Mouse (Mus musculus) gonadal fat pad, adult 2 months (tissue): Measurements from ENCODE around the gene Ccdc85c. TPM values are rescaled to one million over a fixed set of nuclear protein-coding genes. Genes with fewer than 3 reads are reported as not detected.

Source experiments
- DNase-seq: peaks from one replicate; pipeline ENCODE4 v3.0.0-alpha.2; 2012; ENCODE audit warnings: low read depth
- polyA plus RNA-seq: library from polyadenylated mRNA; depleted of rRNA; stranded (reverse); fragments of >200 nt; gene quantifications from 2 replicates; pipeline ENCODE4 v1.2.3, GENCODE M21; 2012; rRNA removed

Gene Ccdc85c
- polyA plus RNA-seq: 13.0 and 15.6 TPM in 2 replicates

DNA sequence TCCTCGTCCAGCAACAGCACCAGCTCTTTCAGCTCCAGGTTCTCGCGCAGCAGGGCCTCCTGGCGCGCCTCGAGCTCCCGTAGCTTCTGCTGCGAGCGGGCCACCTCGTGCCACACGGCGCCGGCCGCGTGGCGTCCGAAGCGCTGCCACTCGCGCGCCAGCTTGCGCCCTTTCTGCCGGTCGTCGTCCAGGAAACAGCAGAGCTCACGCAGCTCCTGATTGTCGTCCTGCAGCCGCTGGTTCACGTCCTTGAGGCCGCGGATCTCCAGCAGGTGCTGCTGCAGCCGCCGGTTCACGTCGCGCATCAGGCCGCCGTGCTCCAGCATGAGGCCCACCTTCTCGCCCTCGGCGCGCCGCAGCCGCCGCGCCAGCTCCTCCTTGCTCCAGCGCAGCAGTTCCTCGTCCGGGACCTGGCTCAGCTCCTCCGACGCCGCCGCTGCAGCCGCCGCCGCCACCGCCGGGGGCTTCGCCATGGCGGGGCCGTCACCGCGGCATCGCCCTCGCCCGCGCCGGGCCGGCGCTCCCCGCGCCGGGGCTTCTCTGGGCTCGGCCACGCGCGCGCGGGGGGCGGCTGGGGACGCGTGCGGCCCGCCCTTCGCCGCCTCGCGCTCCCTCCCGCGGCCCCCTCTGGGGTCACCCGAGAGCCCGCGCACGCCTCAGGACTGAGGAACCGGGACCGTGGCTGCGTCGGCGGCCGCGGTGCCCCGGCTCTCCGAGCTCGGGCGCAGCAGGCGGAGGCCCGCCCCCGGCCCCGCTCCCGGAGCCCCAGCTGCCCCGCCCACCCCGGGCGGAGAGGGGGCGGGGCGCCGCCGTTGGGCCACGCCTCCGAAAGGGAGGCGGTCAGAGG is at the start of gene Ccdc85c:
TSS of gene Ccdc85c (minus strand) at position 765 of the 847 bp plus-strand sequence.
- no peak for DNase-seq

DNA sequence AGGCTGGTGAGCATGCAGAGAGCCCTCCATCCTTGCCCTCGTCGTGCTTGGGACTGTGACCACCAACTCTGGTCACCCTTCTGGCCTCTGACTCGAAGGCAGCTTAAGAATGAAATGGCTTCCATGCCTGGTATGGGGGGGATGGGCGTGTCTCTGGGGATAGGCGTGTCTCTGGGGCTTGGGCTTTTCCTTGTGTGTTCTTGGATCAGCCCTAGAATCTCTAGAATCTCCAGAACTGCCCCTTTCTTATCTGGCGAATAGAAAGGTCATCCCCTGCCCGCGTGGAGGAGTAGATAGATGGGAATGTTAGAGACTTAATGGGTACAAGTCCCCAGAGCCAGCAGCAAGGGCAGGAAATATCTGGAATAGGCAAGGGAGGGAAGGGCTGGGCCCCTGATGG is 44.9 kb upstream of the Ccdc85c start:
- no peak for DNase-seq

DNA sequence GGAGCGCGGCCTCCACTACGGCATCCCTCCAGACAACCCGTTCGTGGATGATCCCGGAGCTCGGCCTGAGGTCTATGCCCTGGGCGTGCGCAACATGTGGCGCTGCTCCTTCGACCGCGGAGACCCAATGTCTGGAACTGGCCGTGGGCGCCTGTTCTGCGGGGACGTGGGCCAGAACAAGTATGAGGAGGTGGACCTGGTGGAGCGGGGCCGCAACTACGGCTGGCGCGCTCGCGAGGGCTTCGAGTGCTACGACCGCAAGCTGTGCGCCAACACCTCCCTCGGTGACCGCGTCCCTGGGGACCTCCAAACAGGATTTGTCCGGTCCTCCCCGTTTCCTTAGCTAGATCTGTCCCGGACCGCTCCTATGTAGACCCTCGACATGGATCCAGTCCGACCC is 43.3 kb upstream of the Ccdc85c start:
- no peak for DNase-seq

DNA sequence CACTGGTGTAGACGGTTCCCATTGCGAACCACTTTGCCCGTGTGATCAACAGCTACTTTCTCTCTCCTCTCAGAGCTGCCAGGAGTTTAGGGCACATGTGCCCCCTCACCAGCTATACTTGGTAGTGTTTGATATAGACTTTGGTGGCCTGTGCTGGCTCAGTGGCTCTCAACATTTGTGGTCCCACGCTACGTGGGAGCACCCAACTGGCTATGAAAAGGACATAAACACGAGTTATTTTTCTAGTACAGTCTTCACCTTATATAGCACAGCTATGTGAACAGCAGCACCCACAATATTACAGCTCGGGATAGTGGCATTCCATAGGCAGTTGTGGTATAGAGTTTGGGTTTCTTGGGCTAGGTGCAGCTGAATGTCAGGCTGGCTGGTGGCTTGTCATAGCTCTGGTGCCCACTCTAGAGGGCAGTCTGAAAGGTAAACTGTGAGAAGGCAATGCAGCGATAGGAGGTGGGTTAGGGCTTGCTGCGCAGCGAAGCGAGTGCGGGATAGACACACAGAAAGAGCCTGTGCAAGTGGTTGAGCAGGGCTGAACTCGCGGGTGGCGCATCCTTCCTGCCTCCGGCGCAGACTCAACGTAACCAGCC is 42.7 kb upstream of the Ccdc85c start:
- no peak for DNase-seq

DNA sequence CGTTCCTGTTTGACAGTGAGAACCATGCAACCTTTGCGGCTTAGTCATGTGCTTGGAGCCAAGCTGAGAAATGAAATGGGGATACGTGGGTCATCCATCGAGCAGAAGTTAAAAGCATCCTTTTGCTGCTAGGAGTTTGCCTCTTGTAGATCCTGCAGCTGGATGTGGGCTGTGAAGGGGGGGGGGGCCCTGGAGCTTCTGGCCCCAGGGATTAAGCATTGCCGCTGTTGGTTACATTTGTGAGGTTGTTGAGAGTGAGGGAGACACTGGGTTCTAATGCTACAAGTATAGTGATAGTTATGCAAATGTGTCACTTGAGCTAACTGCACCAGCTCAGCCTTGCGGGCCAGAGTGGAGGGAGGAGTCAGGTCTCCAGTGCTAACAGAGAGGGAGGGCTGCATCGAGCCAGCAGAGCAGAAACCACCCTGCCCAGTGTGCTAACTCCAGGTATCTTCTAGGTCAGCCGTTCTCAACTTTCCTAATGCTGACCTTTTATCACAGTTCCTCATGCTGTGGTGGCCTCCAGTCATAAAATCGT is 42.0 kb upstream of the Ccdc85c start:
- no peak for DNase-seq

DNA sequence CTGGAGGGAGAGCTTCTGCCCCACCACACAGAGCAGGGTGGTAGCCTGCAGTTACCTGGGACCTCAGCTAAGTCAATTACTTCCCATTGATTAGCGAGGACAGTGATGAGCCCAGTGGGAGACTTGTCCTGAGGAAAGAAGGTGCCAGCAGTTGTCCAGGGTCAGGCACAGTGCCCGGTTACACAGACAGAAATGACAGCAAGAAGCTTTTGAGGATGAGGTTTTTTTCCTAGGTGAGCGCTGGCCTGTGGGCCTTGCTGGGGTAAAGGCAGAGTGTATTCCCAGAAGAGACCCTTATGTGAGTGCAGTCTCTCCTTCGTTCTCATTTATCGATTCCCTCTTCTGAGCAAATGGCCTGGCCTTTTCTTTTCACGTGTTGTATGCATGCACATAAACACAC is 41.4 kb upstream of the Ccdc85c start:
- no peak for DNase-seq

DNA sequence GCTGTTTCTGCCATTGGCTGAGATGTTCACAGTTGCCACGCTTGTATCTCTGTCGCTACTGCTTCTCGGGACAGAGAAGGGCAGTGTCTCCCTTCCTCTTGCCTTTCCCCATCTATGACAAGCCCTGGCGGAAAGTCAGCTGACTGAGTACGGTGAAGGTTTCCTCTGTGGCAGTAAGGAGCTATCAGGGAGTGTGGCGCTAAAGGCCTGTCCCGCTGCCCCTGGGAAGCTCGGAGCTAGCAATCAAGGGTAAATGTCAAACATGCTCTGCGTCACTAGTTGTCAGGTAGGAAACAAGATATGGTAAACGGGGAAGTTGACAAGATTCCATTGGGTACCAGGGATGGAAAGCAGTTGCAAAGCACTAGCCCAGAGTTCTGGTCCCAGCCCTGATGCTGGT is 40.6 kb upstream of the Ccdc85c start:
- DNase-seq: no peak

DNA sequence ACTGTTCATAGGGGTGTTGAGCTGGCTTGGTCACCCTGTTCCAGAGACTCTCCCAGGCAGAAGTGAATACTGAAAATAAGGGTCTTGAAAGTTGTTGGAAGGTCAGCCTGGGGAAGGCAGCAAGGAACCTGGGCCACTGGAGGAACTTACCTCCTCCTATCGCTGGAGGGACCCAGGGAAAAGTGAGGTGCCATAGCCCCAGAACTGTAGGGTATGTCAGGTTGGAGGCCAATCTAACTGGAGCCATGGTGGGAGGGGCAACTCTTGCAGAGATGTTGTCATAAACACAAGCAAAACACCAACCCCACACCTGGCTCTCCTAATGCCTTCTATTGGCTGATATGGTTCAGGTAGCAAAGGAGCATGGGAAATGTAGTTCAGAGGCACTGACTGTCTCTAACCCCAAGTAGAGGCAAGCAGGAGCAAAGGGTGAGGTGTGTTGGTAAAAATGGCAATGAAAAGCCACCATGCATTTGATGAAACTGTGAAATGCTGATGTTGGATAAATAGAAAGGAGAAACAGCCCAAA is 38.1 kb upstream of the Ccdc85c start:
- DNase-seq: no peak

DNA sequence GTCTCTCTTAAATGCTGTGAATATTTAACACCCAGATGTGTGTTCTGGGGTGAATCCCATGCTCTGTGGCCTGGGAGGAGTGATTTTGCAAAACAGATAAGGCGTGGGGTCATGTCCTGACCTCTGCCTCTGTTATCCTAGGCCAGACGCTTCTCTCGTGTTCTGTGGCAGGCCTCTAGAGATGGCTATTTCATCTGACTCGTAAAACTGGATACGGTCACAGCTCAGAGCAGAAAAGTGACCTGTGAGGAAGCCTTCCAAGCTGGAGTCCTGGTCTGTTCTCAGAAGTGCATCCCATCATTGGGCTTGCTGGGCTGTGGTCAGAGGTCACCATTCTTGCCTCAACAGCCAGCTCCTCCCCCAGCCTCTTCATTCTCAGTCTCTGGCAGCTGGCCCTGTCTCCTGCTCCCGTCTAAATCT is 37.2 kb upstream of the Ccdc85c start:
- no peak for DNase-seq

DNA sequence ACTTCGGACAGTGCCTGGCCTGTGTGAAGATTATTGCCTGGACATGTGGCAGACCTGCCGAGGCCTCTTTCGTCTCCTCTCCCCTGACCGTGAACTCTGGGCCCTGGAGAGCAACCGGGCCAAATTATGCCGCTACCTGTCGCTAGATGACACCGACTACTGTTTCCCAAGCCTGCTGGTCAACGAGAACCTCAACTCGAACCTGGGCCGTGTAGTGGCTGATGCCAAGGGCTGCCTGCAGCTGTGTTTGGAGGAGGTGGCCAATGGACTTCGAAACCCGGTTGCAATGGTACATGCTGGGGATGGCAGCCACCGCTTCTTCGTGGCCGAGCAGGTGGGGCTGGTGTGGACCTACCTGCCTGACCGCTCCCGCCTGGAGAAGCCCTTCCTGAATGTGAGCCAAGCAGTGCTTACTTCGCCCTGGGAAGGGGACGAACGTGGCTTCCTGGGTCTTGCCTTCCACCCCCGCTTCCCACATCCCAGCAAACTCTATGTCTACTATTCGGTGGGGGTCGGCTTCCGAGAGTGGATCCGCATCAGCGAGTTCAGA is 36.6 kb upstream of the Ccdc85c start:
- DNase-seq: no peak

DNA sequence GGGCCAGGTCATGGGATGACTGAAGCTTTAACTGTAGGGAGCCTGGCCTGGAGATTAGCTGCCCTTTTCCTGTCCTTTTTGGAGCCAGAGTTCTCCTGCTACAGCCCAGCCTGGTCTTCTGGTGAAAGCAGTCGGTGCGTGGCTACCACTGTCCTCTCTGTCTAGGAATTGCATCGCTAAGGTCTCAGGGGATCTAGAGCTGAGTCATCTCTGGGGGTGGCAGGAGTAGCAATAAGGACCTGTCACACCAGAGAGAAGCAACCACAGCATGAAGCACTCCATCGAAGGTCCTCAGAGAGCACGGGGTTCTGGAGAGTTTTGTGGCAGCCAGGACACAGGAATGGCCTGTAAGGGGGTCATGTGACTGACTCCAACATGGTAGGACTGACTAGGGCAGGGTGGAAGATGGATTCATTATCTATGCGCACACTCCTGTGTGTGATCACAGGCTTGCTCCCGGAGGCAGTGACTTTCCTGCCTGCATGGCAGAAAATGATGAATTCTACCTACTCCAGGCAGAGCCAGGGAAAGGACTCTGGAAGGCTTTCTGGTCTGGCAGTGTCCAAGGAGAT is 35.3 kb upstream of the Ccdc85c start:
- DNase-seq: no peak

DNA sequence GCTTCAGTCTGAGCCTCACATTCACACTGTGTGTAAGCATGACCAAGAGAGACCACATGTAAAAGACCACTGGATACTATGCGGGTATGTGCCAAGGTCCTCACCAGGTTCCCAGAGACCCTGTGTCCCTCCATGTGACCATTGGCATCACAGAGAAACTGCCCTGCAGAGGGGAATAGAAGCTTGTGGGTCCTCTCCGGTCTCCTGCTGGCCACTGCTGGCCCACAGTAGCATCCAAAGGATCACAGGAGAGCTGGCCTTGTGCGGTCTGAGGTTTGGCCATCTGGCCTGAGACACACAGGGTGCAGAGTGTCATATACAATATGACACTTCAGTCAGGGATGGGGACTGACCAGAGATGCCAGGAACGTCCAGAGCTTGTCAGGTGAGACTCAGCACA is 34.8 kb upstream of the Ccdc85c start:
- no peak for DNase-seq

DNA sequence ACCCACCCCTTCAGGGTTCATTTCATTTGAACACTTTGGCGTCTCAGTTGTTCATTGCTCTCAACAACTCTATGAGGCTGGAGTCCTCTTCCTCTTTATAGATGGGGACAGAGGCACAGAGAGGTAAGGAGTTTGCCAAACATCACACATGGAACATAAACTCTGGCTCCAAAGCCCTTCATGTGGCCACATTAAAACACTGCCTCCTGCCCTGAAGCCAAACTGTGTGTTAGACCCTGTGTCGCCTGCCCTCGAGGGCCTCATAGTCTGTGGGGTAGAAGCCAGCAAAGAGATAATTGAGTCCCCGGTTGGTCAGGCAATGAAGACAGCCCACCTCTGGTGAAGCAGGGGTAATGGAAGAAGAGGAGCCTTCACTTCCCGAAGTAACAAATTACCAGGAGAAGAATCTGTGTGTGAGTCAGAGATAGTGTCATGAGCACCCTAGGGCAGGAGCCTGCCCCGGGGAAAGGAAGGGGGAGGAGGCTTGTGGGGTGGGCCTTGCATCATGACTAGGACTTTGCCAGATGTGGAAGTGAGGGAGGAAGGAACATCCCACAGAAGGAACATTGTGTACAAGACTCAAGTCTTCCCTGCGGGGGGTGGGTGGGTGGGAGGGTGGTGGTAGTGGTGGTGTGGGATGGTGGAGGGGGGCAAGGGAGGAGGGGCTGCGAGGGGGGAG is 34.0 kb upstream of the Ccdc85c start:
- DNase-seq: no peak

DNA sequence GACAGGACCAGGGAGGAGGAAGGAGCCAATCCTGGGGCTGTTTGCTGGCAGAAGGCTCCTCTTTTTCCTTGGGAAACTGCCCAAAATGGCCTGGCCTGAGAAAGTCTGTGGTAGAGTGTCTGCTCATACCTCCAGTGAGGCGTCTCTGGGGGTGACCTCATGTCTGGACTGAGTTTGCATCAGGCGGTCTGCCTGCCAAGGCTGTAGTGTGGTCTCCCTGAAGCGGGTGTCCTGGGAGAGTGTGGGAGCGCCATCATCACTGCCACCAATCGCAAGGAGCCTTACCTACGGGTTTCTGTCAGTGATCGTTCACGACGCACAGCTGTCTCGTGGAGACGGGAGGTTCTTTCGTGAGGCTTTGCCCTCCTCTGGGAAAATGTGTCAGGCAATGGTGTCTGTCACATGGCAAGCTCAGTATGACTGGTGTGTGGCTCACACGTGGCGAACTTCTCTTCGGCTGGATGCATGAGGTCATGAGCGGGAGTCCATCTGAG is 33.2 kb upstream of the Ccdc85c start:
- DNase-seq: no peak

DNA sequence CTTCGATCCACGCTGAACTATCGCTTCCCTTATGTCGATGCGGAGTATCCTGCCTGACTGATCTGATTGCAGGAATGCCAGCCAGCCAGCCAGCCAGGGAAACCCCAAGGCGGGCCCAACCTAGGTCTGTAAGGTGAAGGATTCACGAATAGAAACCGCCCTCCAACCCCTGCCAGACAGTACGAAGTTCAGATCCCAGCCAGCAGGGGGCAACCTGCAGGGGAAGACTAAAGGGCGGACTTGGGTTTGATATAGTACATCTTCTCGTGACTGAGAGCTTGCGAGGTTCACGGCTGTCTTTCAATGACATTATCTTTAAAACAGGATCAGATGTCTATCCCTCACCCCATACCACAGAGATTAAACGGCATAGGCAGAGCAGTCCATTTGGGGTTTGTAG is 32.3 kb upstream of the Ccdc85c start:
- DNase-seq: no peak

DNA sequence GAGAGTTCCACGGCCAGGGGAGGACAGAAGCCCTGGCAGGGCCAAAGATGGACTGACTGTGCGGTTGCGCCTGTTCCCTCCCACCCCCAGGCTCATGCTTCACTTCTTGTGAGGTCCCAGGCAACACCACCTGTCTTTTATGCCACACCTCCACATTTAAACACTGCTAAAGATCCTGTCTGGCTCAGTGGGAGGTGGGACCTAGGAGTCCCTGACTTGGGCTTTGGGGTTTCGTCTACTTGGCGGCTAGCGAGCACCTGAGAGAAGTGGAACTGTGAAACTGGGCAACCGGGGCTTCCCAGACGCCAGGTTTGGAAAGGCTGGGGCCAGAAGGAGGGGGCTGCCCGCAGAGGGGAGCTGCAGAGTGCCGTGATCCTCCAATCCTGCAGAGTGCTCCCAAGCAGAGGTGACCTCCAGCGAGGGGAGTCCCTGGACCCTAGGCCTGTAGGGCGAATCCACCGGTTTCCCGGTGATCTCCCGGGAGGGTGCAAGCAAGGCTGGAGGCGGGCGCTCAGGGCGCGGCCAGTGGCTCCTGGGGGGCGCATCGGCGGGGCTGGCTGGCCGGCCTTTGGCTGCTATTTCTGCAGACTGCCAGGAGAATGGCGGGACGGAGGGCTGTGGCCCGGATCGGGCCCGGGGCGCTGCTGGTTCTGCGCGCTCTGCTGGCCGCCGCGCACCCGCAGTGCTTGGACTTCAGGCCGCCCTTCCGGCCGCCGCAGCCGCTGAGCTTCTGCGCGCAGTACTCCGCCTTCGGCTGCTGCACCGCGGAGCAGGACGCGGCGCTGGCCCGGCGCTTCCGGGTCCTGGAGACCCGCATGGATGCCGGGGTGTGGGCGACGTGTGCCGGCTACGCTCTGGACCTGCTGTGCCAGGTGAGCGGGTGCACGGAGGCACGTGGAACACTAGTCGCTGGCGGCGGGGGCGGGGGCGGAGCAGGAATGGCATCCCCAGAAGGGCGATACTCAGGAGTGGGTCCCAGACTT is 30.9 kb upstream of the Ccdc85c start, which contains the start of gene Hhipl1:
TSS of gene Hhipl1 (plus strand) at position 459 of the 983 bp plus-strand sequence.
- DNase-seq: no peak

DNA sequence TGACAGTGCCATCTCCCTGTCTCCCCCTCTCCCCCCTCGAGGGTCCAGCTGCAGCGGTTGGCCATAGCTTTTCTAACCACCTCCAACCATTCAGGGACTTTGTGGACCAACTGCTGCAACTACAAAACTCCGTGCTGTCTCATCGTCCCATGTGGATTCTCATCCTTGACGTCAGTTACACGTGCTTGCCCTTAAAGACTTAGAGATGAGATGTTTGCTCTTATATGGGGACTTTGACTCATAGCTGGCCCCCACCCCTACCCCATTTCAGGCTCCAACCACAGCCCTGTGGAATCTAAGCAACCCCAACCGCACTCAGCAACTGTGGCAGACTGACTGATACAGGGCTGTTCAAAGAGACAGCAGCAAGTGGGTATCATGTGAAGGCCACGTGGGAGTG is 29.9 kb upstream of the Ccdc85c start:
- no peak for DNase-seq

DNA sequence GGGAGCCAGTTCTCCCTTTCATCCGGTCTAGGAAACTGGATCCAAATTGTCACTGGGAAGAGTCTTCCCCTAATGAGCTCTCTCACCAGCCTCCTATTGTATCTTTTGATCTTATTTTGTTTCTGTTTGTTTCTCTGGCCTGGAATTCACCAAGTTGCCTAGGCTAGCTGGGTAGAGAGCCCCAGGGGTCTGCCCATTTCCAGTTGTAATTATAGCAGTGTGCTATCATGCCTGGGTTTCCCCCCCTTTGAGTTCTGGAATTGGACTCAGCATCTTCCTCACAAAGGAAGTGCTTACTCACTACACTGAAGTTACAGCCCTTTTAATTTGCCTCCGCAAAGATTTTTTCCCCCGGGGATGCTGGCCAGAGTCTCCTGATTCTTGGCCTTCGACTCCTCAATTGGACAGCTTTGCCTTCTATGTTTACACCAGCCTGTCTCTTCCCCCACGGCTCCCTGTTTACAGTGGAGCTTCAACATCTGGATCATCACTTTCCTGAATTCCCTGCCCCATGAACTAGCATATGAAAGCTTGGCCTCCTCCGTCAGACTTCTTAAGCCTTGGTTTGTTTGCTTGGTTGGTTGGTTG is 28.6 kb upstream of the Ccdc85c start:
- DNase-seq: no peak

DNA sequence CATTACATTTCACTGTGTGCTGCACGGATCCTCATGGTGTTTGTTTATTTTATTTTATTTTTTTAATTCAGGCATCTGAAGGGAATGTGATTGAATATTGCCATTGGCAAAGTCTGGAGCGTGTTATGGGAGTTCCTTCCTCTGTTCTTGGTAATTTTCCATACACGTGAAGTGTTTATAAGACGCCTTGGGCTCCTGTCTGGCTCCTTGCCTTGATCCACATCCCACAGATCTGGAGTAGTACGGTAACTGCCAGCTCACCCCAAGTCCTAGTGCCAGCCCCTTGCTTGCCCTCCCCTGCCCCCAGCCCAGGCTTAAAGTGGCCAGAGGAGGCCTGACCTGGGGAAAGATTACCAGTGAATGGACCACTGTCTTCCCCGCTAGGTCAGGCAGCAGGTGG is 25.8 kb upstream of the Ccdc85c start:
- no peak for DNase-seq

DNA sequence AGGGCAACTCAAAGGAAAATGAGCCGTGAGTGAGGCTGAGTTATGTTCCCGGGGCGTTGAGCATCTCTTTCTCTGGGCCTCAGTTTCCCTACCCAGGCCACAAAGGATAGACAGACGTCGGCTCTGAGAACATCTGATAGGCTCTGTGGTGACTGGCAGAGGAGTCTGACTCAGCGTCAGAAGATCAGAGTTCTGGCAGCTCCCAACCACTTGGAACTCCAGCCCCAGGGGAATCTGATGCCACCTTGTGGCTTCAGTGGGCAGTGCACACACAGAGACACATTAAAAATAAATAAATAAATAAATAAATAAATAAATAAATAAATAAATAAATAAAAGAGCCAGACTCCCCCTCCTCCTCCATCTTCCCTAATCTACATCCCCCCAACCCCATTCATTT is 21.8 kb upstream of the Ccdc85c start:
- DNase-seq: no peak
